Mouse (Mus musculus) lung, postnatal 4 days (tissue): ENCODE data around the gene Ephb2.

Experiments
- DNase-seq, 2 experiments: peaks; one replicate each; pipeline ENCODE4 v3.0.0; 2021

Ephb2 gene

GRCm38 (mm10) chr4:136800366-136800765 lies 35.4 kb downstream of the Ephb2 start:
- DNase-seq = no peak

- DNase-seq = no peak
Measured at GRCm38 (mm10) chr4:136797677-136798569, 37.9 kb downstream of the Ephb2 start.

GRCm38 (mm10) chr4:136793320-136793719 lies 42.5 kb downstream of the Ephb2 start:
- DNase-seq = no peak

- DNase-seq = peak; percentile 59 to 68
Measured at GRCm38 (mm10) chr4:136789821-136790220, 46.0 kb downstream of the Ephb2 start.

GRCm38 (mm10) chr4:136787357-136787756 lies 48.4 kb downstream of the Ephb2 start:
- no peak for DNase-seq

GRCm38 (mm10) chr4:136786453-136787276 lies 49.1 kb downstream of the Ephb2 start:
- DNase-seq = no peak

- DNase-seq = peak in 1 of 2 experiments; percentile 65
Measured at GRCm38 (mm10) chr4:136783552-136784150, 52.1 kb downstream of the Ephb2 start.

- DNase-seq = no peak
Measured at GRCm38 (mm10) chr4:136782579-136782925, 53.2 kb downstream of the Ephb2 start.

- DNase-seq = peak; percentile 64 to 84
Measured at GRCm38 (mm10) chr4:136781868-136782578, 53.8 kb downstream of the Ephb2 start.

- DNase-seq = peak in 1 of 2 experiments; percentile 43
Measured at GRCm38 (mm10) chr4:136780201-136780895, 55.4 kb downstream of the Ephb2 start.

GRCm38 (mm10) chr4:136779156-136779555 lies 56.6 kb downstream of the Ephb2 start:
- no peak for DNase-seq

- peak in 1 of 2 experiments; percentile 40 for DNase-seq
Measured at GRCm38 (mm10) chr4:136776471-136776892, 59.3 kb downstream of the Ephb2 start.

GRCm38 (mm10) chr4:136775903-136776302 lies 59.9 kb downstream of the Ephb2 start:
- DNase-seq = no peak

- DNase-seq = no peak
Measured at GRCm38 (mm10) chr4:136774201-136774600, 61.6 kb downstream of the Ephb2 start.

GRCm38 (mm10) chr4:136772952-136773584 lies 62.7 kb downstream of the Ephb2 start:
- DNase-seq = no peak

GRCm38 (mm10) chr4:136772318-136772717 lies 63.5 kb downstream of the Ephb2 start:
- no peak for DNase-seq

GRCm38 (mm10) chr4:136770718-136771117 lies 65.1 kb downstream of the Ephb2 start:
- DNase-seq = no peak

GRCm38 (mm10) chr4:136768499-136768898 lies 67.3 kb downstream of the Ephb2 start:
- DNase-seq = no peak

- no peak for DNase-seq
Measured at GRCm38 (mm10) chr4:136765080-136765479, 70.7 kb downstream of the Ephb2 start.

- no peak for DNase-seq
Measured at GRCm38 (mm10) chr4:136763349-136763748, 72.4 kb downstream of the Ephb2 start.

GRCm38 (mm10) chr4:136761713-136762380 lies 73.9 kb downstream of the Ephb2 start:
- no peak for DNase-seq
